Mouse (Mus musculus) cerebellum, adult 11 months (tissue): ENCODE results near the gene Pld5.
"Not testable (repeated sequence)": the region's sequence is repeated elsewhere in the genome, so short reads cannot be mapped to it uniquely, and the experiment has no call there.

Experiments used
- DNase-seq: peaks from one replicate; pipeline ENCODE4 v3.0.0; 2022

The Pld5 gene

DNA sequence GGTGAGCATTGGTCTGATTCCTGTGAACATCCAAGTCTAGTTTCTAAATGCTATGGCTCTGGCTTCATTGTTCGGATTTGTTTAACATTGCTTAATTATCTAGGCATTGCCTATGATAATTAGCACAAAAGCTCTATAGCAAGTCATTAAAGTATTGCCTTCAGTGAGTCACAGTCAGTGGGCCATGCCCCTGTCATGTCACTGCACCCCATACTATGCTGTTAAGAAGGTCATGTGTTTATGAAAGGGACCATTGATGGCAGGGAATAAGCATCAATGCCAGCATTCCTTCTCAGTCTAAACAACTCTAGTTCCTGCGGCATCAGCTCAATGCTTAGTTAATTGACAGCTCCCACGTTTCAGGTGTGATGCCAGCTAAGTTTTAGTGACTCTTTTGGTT, 239.1 kb downstream of the Pld5 start:
- no peak for DNase-seq

DNA sequence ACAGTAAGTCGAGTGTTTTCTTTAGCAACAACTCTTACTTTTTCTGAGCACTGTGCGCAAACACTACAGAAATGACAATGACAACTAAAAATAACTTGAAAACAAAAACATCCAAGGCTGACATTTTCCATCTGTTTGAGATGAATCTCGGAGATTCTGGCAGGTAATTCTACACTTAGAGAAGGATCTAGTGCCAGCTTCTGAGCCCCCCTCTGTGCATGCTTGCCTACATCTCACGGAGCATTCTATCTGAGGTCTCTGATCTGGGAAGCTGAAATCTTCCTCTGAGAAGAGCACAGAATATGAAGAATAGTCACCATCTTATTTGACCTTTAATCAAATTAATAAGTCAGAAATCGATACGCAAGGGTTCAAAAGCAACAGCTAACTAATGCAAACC, 240.4 kb downstream of the Pld5 start:
- peak; percentile 41 for DNase-seq

DNA sequence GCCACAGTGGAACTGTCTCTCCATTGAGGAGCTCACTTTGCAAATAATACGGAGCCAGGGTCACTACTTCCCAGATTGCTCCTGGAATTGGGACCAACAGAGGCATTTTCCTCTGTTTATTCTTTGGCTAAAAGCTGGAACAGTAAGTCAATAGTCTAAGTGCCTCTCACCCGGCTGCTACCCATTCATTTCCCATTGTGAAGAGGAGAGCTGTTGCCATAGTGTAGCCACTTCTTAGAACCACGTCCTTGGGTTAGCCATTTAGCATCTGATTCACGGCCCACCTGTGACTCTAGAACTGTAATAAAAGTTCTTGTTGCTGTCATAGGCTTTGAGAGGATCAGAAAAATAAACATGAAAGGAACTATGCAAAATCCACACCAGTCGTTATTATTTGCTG, 241.4 kb downstream of the Pld5 start:
- DNase-seq = no peak

DNA sequence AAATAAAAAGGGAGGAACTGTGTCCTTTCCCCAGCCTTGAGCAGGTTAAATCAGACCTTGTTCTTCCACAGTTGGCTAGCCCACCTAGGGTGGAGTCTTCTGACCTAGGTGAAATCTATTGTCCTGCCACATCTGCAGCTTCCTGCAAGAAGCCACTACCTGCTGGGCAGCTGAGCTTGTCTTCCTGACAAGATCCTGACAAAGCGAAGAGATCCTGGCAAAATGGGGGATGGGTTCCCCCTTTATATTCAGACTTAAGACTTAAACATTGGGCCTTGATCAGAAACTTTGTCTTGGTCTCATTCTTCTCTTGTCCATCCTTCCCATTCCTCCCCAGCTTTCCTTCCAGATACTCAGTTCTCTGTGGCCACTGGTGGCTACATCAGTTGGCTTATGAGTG, 246.0 kb downstream of the Pld5 start:
- DNase-seq = no peak

DNA sequence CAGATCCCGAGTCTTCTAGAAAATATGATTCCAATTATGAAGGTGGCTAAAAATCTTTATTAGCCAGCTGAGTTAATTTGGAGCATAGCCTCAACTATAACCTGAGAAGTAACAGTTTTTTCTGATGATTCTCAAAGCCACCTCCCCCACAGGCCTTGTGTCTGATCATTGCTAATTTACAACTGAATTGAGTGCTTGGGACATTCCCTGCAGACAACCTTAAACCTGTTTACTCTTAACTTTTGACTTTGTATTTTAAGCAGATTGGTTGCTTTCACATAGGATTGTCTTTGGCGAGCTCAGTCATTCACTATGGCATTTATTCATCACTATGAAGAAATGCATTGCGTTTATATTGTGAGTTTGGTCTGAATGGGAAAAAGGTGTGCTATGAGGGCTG, 246.7 kb downstream of the Pld5 start:
- DNase-seq = no peak

DNA sequence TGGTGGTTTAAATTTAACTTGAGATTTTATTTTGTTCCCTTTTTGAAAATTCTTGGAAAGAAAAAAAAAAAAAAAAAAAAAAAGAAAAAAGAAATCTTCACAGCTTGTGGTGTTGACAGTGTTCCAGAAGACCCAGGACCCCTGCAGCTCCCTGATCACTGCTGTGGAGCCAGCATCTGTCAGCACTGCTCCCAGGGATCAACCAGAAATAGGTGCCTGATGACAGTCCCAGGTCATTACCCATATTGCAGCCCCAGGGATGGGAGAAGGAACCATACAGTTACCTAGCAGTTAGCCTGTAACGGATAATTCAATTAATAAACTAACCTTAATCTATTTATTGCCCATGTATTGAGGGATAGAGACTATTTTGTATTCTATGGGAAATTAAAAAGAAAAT, 250.6 kb downstream of the Pld5 start:
- peak; percentile 47 for DNase-seq

DNA sequence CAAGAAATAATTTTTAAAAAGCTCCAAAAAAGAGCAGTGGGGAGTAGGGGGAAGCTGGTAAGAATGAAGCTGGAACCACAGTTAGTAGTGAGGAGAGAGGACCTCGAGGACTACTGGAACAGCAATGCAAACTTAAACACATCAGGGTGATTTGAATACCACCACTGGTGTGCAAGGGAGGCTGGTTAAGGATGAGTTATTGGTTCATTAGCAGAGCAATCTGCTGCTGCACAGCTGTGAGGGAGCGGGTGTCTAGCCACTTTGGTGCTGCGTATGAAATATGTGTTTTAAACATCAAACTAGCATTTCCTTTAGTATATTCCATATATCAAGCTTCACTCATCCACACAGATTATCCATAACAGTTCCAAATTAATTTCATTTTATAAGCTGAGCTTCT, 256.6 kb downstream of the Pld5 start:
- DNase-seq = no peak

DNA sequence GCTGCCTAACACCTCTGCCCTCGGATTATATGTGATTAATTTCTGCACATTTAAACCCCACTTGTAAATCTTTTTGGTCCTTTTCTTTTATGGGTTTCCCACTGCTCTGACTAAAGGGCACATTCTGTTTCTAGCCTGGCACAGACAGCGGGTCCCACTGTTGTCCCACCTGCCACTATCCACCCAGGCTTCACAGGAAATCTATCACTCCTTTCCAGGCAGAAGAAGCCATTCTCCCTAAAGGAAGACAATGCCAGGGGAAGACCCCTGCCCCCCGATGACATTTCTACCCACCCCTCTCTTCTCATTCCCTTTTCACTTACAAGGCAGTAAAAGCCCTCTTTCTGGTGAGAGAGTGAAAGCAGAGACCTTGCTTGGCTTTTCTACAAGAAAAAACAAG, 259.0 kb downstream of the Pld5 start:
- DNase-seq = peak; percentile 25

DNA sequence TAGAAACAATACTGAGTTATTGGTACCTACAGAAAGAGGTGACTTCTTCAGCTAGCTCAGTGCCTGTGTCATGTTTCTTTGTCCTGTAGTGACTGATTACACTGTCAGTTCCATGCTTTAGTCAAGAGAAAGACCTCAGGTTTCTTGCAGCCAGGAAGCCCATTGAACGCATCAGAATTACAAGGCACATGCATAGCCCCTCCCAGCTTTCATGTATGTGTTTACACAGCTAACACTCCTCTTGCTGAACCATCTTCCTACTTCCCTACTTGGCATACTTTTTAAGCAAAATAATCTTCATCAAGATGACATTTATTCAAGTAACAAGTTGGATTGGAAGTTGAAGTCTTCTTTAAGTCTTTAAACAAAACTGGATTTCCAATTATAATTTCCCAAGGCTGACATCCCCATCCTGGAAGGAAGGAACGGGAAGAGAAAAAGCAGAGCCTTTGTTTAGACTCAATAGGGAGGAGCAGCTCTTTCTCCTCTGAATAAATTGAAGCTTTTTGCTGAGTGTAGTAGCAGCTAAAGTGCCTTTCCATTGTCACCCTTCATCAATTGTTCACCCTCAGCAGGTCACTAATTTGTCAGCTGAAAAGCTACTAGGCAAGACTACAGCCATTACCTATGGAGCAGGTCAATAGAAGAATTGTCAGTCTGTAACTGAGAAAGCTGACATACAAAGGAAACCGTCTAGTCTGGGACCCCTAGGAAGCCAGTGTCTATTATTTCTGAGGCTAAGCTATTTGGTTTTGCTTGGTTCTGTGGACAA, 261.4 kb downstream of the Pld5 start:
- no peak for DNase-seq

DNA sequence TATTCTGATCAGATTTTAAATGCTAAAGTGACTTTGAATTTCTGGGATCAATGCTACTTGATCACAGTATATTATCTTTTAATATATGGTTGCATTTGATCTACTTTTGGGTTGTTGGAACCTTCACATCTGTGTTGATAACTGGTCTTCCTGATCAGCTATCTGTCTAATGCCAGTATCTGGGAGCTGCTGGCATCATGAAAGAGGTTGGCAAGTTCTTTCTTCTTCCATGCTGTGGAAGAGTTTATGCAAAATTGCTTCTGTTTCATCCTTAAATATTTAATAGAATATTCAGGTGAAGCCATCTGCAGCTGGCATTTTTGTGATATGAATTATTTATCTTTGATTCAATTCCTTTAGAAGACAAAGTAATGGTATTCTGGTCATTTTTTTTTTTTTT, 263.6 kb downstream of the Pld5 start:
- DNase-seq = no peak

DNA sequence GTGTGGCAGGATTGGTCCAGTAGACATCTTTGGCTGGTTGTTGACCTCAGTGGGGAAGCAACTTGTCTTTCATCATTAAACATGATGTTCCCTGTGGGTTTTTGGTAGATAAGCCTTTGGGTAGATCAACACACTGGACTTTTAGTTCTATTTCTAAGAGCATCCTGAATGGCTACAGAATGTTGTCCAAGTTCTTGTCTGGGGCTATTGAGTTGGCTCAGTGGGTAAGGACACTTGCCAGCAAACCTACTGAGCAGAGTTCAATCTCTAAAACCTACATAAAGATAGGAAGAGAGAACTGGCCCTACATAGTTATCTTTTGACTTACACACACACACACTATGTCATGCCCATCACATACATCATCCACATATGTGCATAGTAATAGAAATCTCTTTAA, 264.0 kb downstream of the Pld5 start:
- no peak for DNase-seq

DNA sequence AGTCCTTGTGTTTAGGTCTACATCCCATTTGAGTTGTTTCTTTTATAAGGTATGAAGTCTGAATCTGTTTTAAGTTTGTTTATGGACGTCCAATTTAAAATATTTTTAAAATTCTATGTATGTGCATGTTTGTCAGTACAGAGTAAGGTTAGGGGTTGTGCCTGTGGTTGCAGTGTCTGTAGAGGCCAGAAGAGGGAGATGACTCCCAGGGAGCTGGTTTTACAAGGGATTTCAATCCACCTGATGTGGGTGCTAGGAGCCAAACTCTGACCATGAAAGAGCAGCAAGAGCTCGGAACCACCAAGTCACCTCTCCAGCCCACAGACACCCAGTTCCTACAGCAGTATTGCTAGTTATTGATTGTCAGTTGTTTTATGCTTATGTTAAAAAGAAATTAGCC, 266.7 kb downstream of the Pld5 start:
- no peak for DNase-seq

DNA sequence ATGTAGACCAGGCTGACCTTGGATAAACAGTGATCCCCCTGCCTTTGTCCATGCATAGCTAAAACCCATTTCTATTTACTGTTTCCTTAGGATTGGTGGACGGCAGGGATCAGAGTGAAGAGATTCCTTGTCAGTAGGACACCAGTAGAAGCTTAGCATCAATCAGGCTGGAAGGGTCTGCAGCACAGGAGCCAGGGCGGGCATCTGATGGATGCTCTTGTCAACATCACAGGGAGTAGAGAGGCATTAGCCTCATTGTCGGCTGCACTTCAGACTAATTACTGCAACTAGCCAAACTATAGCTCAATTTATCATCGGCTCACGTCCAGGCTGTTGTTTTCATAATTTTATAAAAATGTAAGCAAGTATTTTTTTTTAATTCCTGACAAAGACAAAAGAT, 274.5 kb downstream of the Pld5 start:
- no peak for DNase-seq

DNA sequence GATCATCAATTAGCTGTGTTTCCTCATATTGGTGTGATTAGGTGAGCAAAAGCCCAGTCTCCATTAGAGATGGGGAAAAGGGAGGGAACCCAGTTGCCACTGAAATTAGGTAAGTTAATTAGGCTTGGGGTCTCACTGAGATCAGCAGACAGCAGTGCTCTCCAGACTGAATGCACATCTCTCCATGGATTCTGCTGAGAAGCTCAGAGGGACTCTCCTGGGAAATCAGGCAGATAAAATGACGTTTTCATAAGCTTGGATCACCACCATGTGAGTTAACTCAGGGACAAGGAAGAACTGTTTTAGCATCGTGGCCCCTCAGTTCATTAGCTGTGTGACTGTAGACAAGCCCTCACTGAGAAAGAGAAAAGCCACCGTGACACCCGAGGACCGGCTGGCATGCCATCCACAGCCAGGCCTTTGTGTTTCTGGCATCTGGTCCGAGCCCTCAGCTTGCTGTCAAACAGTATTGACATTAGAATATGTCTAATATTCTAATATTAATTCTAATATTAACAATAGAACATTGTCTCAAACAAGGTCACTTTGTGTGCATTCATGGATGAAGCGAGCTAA, 277.9 kb downstream of the Pld5 start:
- DNase-seq = no peak

DNA sequence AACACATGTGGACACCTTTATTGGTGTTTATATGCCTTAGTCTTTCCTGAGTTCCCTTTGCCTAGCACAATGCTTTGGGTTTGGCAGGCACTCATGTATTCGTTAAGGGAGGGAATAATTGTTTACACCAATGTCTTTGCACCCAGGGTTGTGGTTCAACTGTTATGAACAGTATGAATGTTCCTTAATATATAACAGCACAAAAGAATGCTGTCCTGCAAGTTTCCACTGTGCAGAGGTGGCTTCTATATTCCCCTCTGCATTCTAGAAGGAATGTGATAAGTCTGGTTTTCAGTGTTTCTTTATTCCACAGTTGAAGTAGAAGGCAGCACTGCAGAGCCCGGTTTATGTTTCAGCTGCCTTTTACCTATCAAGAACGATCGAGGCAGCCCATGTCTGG, 286.2 kb downstream of the Pld5 start:
- DNase-seq = no peak

DNA sequence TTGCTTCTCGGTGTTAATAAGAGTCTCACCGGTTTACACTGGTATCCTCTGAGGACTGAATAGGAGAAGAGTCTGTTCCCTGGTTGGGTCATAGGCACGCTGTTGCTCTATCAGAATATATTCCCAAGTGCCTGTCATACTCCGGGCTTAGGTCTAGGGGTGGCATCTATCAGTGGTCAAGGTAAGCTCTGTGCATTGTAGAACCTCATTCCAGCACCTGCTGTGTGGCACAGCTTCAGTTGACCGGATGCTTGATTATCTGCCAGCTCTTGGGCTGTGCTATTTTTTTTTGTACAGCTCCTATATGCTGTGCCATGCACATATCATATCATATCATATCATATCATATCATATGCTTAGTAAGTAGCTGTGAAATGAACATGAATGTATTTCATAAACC, 286.7 kb downstream of the Pld5 start:
- DNase-seq = no peak

DNA sequence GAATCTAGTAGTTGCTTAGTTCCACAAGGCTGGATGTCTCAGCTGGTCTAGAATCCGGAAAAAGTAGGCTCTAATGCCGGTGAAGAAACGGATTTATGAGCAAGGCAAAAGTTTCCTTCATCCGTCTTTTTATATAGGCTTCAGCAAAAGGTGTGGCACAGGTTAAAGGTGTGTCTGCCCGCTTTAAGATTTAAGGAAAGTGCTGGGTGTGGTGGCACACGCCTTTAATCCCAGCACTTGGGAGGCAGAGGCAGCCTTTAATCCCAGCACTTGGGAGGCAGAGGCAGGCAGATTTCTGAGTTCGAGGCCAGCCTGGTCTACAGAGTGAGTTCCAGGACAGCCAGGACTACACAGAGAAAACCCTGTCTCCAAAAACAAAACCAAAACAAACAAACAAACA, 296.1 kb downstream of the Pld5 start, which contains the start of gene Rbm8a2:
TSS of gene Rbm8a2 (minus strand) at position 101 of the 400 bp plus-strand sequence.
- not testable (repeated sequence) for DNase-seq

DNA sequence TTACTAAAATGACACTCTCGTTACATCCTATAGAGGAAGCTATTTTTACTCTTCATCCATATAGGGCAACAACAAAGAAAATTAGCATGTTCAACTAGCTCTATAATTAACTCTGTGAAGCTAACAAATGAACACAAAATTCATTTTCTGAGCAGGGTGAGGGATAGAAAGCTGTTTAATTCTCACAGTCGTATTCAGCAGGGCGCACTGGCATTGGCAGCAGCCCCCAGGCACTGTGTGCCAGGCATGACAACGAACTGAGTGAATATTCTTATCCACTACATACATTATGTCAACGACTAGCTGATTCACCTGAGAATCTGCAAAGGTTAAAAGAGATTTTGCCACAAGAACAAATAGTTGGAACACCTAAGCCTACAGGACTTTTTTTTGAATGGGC, 304.4 kb downstream of the Pld5 start:
- no peak for DNase-seq

DNA sequence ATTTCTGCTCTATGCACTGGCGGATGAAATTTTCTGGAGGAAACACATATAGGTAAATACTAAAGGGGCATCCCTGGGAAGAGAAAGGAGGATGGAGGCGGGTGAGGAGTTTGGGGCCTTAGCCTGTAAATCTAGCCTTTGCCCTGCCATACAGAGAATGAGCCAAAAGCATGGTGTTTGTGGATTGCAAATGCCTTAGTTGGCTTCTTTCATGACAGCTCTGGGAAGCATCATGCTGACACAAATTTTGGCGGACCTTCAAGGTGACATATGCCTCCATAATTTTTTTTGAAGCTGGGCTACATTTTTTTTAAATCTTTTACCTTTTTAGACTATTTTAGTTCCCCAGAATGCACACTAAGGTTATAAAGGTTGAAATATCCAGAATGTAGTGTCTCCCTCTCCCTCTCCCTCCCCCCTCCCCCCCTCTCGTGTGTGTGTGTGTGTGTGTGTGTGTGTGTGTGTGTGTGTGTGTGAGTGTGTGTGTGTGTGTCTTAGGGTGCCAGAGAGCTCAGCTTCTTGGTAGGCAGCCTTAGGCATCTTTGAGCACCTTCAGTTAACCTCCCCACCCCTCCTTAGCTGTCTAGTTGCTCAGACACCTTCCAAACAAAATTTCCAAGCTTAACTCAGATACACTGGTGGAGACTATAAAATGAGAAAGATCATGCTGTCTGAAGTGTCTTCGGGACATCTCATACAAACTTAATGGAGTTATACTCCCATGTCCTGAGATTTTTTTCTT, 307.9 kb downstream of the Pld5 start:
- DNase-seq = peak; percentile 81

DNA sequence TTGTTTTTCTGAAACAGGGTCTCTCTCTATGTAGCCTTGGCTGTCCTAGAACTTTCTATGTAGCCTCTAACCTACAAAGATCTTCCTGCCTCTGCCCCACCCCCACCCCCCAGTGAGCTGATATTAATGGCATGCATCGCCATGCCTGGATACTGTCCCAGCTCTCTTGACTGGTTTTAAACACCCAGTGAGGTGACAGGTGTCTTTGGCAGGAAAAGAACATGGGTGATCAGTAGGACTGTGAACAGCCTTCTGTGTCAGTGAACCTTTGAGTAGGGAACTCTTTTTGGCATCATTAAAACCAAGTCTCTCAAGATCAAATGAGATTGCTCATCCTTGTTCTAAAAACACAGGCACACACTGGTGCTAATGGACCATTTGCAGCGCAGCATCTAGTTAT, 313.3 kb downstream of the Pld5 start:
- no peak for DNase-seq

DNA sequence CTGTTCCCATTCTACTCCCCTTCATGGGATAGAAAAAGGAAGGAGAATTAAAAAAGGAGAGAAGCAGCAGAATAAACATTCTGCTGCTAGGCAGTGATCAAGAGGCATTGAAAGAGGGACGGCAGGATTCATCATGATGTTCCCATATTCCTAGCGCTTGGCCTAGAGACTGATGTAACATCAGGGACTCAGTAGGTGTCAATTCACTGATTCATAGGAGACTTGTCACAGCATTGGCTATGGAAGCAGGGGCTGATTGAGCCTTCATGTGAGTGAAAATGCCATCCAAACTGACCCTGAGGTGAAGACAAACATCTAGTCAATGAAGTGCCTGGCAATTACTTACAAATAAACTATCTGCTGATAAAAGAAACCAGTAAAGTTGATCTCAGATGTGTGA, 324.3 kb downstream of the Pld5 start:
- DNase-seq = no peak

DNA sequence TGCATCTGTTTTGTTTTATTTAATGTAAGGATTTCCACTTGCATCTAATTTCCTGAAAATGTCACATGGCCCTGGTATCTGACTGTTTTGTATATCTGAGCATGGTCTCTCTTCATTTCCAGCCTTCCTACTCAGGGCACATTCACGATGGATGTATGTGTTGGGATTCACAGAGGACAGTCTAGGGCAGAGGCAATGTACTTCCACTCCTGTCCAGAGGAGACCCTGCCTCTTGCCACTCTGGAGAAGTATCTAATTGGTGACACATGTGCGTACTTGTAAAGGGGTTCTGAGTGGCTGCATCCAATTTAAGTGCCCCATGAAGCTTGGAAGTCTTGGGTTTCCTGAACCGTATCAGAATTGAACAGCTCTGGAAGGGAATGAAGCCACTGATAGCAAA, 324.7 kb downstream of the Pld5 start:
- no peak for DNase-seq

DNA sequence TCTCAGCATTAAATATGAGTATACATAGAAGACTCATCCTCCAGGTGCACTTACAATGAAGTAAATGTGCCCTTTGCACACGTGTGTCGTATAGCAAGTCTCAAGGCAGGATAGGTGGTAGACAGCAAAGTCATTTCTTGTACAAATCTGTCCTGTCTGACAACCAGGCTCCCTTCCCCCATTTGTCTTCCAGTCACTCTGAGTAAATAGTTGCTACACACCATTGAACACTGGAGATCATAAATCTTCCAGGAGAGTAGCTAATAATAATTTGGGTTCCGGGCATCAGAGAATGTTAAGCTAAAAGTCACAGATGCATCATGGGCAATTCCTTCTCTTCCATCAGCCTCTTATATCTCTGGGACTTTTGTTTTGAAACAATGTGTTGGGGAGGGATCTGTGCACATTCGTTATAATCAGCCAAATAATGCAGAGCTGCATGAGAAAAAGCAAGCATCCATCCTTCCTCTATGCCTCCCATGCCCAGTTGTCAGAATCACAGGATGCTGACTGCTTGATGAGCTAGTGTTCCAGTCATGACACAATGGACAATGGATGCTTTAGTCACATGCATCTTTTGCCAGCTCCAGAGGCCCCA, 328.3 kb downstream of the Pld5 start:
- no peak for DNase-seq

DNA sequence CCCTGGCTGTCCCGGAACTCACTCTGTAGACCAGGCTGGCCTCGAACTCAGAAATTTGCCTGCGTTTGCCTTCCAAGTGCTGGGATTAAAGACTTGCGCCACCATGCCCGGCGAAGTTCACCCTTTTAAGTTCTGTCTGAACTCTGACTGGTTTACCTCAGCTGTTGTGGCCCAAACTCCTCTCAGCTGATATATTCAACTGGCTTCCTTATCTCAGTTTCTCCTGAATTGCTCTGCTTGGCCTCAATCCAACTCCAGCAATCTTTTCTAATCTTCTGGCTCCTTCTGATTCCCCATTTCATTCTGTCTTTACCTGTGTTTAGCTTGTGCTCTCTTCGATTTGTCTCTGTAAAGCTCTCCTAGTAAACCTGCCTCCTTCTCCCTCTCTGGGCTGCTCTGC, 331.9 kb downstream of the Pld5 start:
- DNase-seq = no peak
